Mouse (Mus musculus) hindbrain, postnatal 0 days (tissue): ENCODE results near the gene Nop53. TPM values are rescaled to one million over a fixed set of nuclear protein-coding genes. Genes with fewer than 3 reads are reported as not detected.

Experiments used
- ATAC-seq: fragments of 200-750 bp; cut with Nextera tagmentation; 2 replicates; pipeline ENCODE4 v1.8.0; 2017; ENCODE audit warnings: mild to moderate bottlenecking, moderate TSS enrichment, moderate library complexity
- DNase-seq: peaks from one replicate; pipeline ENCODE4 v3.0.0-alpha.2; 2015; ENCODE audit warnings: low spot score
- H3K27ac ChIP-seq: fragments of 300-500 bp; sonication (generic); 2 replicates; pipeline ENCODE4 v1.5.1; 2014; ENCODE audit warnings: mild to moderate bottlenecking
- H3K27me3 ChIP-seq: fragments of 300-500 bp; sonication (generic); 2 replicates; pipeline ENCODE4 v1.6.1; 2014; ENCODE audit warnings: low read length, mixed read lengths; ENCODE audit not compliant: insufficient read depth
- H3K36me3 ChIP-seq: fragments of 300-500 bp; sonication (generic); 2 replicates; pipeline ENCODE4 v1.6.1; 2014; ENCODE audit warnings: low read length, mixed read lengths; ENCODE audit not compliant: insufficient read depth
- H3K4me1 ChIP-seq: fragments of 300-500 bp; sonication (generic); 2 replicates; pipeline ENCODE4 v1.6.1; 2014; ENCODE audit warnings: antibody characterized with exemption, low read length, mixed read lengths; ENCODE audit not compliant: insufficient read depth
- H3K4me2 ChIP-seq: fragments of 300-500 bp; sonication (generic); 2 replicates; pipeline ENCODE4 v1.6.1; 2014; ENCODE audit warnings: low read depth, mild to moderate bottlenecking, low read length, moderate library complexity, mixed read lengths
- H3K4me3 ChIP-seq: fragments of 300-500 bp; sonication (generic); 2 replicates; pipeline ENCODE4 v1.5.1; 2014; ENCODE audit warnings: low read length
- H3K9ac ChIP-seq: fragments of 300-500 bp; sonication (generic); replicated peaks from 2 replicates; pipeline ENCODE4 v1.6.1; 2014; ENCODE audit warnings: mild to moderate bottlenecking, low read length, moderate library complexity, mixed read lengths
- H3K9me3 ChIP-seq: fragments of 300-500 bp; sonication (generic); 2 replicates; pipeline ENCODE4 v1.6.1; 2016; ENCODE audit warnings: low read length, mixed read lengths
- CTCF ChIP-seq: IDR thresholded peaks from 2 replicates; pipeline ENCODE4 v1.5.1; 2016; ENCODE audit warnings: antibody characterized with exemption, control low read depth, low read depth
- WGBS: fragments of 180-500 bp; shearing (Covaris S2); extraction: QIAGEN DNeasy Blood & Tissue Kit; methylation state at CpG from one replicate; pipeline ENCODE4 v1.1.7; 2014; 5-methylcytosine and 5-hydroxymethylcytosine counted together
- polyA plus RNA-seq: library from polyadenylated mRNA; unstranded; fragments of >200 nt; fragmentation: Nextera tagmentation; extraction: Ambion mirVana; gene quantifications from 2 replicates; pipeline ENCODE4 v1.2.1, GENCODE M21; 2015
- total RNA-seq: library from RNA; depleted of rRNA; stranded (reverse); fragments of >200 nt; gene quantifications from 2 replicates; pipeline ENCODE4 v1.2.3, GENCODE M21; 2014

Gene Nop53
- total and polyA plus RNA-seq, 2 experiments from 2014 or later: 76.5 to 127 TPM

DNA sequence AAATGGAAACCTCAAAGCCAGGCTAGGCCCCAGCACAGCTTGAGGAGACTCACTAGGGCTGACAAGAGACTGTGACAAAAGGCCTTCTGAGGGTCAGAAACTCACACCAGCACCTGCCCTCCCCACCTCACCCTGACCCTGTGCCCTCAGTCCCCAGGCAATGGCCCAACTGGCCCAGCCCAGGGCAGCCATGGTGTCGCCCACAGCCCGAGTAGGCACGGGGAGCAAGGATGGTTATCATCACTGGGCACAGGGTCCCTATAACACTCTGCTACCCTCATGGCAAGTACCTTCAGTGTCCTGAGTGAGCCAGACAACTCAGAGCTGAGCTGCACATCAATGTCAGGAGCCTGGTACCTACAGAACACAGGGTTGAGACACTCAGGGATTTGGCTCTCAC lies 7.3 kb downstream of the Nop53 start:
- Histone ChIP-seq H3K4me1 (no peaks in the 10 kb centered on the region), H3K4me2 (no peak overlapping the region), H3K9ac (no peak overlapping the region), H3K27me3 (no peaks in the 10 kb centered on the region), H3K9me3 (no peaks in the 10 kb centered on the region), H3K36me3 (peaks cover 65% of the 10 kb centered on the region), H3K4me3 (no peak overlapping the region), H3K27ac (no peak overlapping the region)
- ATAC-seq: no peak
- 100% methylated on average over 3 of the region's 3 CpGs for WGBS
- no peak for TF ChIP-seq CTCF
- DNase-seq: no peak

GRCm38 (mm10) chr7:15937491-15937890 lies 8.4 kb downstream of the Nop53 start:
- no peak overlapping the region for H3K4me3 ChIP-seq
- TF ChIP-seq CTCF: no peak
- H3K36me3 ChIP-seq: peaks cover 55% of the 10 kb centered on the region
- no peaks in the 10 kb centered on the region for H3K4me1 ChIP-seq
- WGBS: 84% methylated on average over 5 of the region's 5 CpGs
- H3K27me3 ChIP-seq: no peaks in the 10 kb centered on the region
- no peaks in the 10 kb centered on the region for H3K9me3 ChIP-seq
- H3K27ac ChIP-seq: no peak overlapping the region
- DNase-seq (no peak), ATAC-seq (no peak)
- H3K9ac ChIP-seq: no peak overlapping the region
- no peak overlapping the region for H3K4me2 ChIP-seq

- H3K4me2 ChIP-seq: no peak overlapping the region
- 63% methylated on average over 16 of the region's 16 CpGs for WGBS
- H3K4me1 ChIP-seq: no peaks in the 10 kb centered on the region
- no peaks in the 10 kb centered on the region for H3K27me3 ChIP-seq
- H3K4me3 ChIP-seq: no peak overlapping the region
- no peak overlapping the region for H3K27ac ChIP-seq
- H3K9ac ChIP-seq: no peak overlapping the region
- no peak for TF ChIP-seq CTCF
- peaks cover 18% of the 10 kb centered on the region for H3K36me3 ChIP-seq
- no peak for ATAC-seq
- no peaks in the 10 kb centered on the region for H3K9me3 ChIP-seq
- no peak for DNase-seq
Observed at GRCm38 (mm10) chr7:15933437-15934359, 12.2 kb downstream of the Nop53 start.

DNA sequence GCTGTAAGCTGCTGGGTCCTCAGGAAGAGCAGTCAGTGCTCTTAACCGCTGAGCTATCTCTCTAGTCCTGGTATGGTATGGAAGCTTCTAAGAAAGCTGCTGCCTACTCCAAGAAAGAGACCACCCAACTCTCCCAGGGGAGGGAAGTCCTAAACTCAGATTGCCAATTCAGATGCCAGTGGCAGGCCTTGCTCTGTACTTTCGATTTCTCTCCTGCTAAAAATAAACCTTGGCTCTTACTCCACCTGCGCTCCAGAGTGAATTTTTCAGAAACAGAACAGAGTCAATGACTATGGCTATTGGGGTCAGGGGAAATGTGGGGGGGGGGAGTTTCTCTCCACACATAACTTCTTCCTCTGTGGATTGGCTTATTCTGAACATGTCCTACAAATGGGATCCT lies 14.2 kb downstream of the Nop53 start:
- WGBS: 81% methylated on average over 3 of the region's 3 CpGs
- H3K4me2 ChIP-seq: no peak overlapping the region
- no peak overlapping the region for H3K27ac ChIP-seq
- H3K27me3 ChIP-seq: no peaks in the 10 kb centered on the region
- H3K4me3 ChIP-seq: no peak overlapping the region
- ATAC-seq (no peak), DNase-seq (no peak)
- H3K4me1 ChIP-seq: no peaks in the 10 kb centered on the region
- no peaks in the 10 kb centered on the region for H3K9me3 ChIP-seq
- no peak overlapping the region for H3K9ac ChIP-seq
- H3K36me3 ChIP-seq: no peaks in the 10 kb centered on the region; the same call in 1 of the 2 replicates
- no peak for TF ChIP-seq CTCF

DNA sequence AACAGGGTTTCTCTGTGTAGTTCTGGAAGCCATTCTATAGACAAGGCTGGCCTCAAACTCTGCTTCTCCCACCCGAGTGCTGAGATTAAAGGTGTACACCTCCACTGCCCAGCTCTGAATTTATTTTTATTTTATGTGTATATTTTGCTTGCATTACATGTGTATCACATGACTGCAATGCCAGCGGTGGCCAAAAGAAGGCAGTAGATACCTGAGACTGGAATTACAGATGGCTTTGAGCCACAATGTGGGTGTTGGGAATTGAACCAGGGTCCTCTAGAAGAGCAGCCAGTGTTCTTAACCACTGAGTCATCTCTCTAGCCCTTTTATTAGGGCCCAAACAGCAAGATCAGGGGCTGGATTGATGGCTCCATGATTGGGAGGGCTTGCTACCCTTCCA lies 15.3 kb downstream of the Nop53 start:
- no peak for DNase-seq
- H3K27ac ChIP-seq: no peak overlapping the region
- WGBS: 62% methylated on average over 2 of the region's 2 CpGs
- H3K36me3 ChIP-seq: no peaks in the 10 kb centered on the region
- no peak overlapping the region for H3K4me2 ChIP-seq
- TF ChIP-seq CTCF: no peak
- H3K27me3 ChIP-seq: no peaks in the 10 kb centered on the region
- no peaks in the 10 kb centered on the region for H3K4me1 ChIP-seq
- no peak for ATAC-seq
- no peak overlapping the region for H3K9ac ChIP-seq
- H3K4me3 ChIP-seq: no peak overlapping the region
- H3K9me3 ChIP-seq: no peaks in the 10 kb centered on the region

DNA sequence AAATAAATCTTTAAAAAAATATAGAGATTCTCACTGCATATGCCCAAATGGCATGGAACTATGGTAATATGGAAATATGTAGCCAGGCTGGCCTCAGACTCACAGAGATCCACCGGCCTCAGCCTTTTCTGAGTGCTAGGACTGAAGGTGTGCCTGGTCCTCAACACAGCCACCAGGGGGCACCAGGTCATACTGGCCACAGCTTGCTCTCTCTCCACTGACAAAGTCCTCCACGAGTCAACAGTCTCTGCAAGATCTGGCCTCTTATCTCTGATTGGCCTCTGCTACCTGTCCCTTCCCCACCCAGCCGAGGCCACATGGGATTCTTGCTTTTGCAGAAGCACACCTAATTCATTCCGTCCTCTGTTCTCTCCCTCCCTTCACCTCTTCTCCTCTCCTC lies 16.0 kb downstream of the Nop53 start:
- no peaks in the 10 kb centered on the region for H3K36me3 ChIP-seq
- peak; percentile 29; the same call in 1 of the 2 replicates for ATAC-seq
- H3K27me3 ChIP-seq: no peaks in the 10 kb centered on the region
- no peak overlapping the region for H3K27ac ChIP-seq
- no peak overlapping the region for H3K9ac ChIP-seq
- peak; percentile 11 for DNase-seq
- WGBS: 42% methylated on average over 4 of the region's 4 CpGs
- no peaks in the 10 kb centered on the region for H3K9me3 ChIP-seq
- H3K4me3 ChIP-seq: no peak overlapping the region
- TF ChIP-seq CTCF: peak; percentile 69
- no peaks in the 10 kb centered on the region for H3K4me1 ChIP-seq
- H3K4me2 ChIP-seq: no peak overlapping the region

GRCm38 (mm10) chr7:15922220-15922773 lies 23.6 kb downstream of the Nop53 start, which contains the start of gene Selenow:
Selenow (minus strand) TSS chr7:15922402.
- no peak for TF ChIP-seq CTCF
- peak within 1 kb of the TSS; percentile 86 for H3K4me2 ChIP-seq
- 1% methylated on average over 33 of the region's 33 CpGs for WGBS
- peak; percentile 97 for ATAC-seq
- H3K4me1 ChIP-seq: peaks cover 14% of the 10 kb centered on the region
- H3K4me3 ChIP-seq: peak within 1 kb of the TSS; percentile 80
- peak within 1 kb of the TSS; percentile 84 for H3K9ac ChIP-seq
- H3K36me3 ChIP-seq: peaks cover 6% of the 10 kb centered on the region; the same call in 1 of the 2 replicates
- no peaks in the 10 kb centered on the region for H3K27me3 ChIP-seq
- H3K27ac ChIP-seq: peak within 1 kb of the TSS; percentile 90
- peak; percentile 96 for DNase-seq
- H3K9me3 ChIP-seq: no peaks in the 10 kb centered on the region
